Mouse (Mus musculus) embryonic fibroblast, embryonic 13.5 days (primary cell): ENCODE data around the gene Plcg1. TPM values are rescaled to one million over a fixed set of nuclear protein-coding genes. Genes with fewer than 3 reads are reported as not detected.

Source experiments
- H3K27ac ChIP-seq: 2 replicates; pipeline ENCODE4 v1.5.1; 2012; ENCODE audit warnings: low read length, control low read depth, inconsistent platforms; ENCODE audit not compliant: insufficient read depth
- H3K4me1 ChIP-seq: 2 replicates; pipeline ENCODE4 v1.6.1; 2011; ENCODE audit warnings: low read length; ENCODE audit not compliant: control insufficient read depth, insufficient read depth
- H3K4me3 ChIP-seq: 2 replicates; pipeline ENCODE4 v1.5.1; 2011; ENCODE audit warnings: mild to moderate bottlenecking, control low read depth, low read length; ENCODE audit not compliant: insufficient read depth
- CTCF ChIP-seq: IDR thresholded peaks from 2 replicates; pipeline ENCODE4 v1.5.1; 2011; ENCODE audit warnings: mild to moderate bottlenecking, control low read depth, low read length, moderate library complexity, borderline replicate concordance; ENCODE audit not compliant: insufficient read depth
- POLR2A ChIP-seq: IDR thresholded peaks from 2 replicates; pipeline ENCODE4 v1.6.1; 2011; ENCODE audit warnings: low read depth, mild to moderate bottlenecking, control low read depth, low read length, moderate library complexity
- polyA plus RNA-seq: library from polyadenylated mRNA; stranded (reverse); fragments of >200 nt; gene quantifications from 2 replicates; pipeline ENCODE4 v1.2.4, GENCODE M21; 2011; ENCODE audit warnings: low read depth; ENCODE audit not compliant: missing spikeins, insufficient read length

Plcg1 gene
- polyA plus RNA-seq, 1 experiment: 59.7 TPM

GRCm38 (mm10) chr2:160768097-160768695 is 37.1 kb downstream of the Plcg1 start:
- TF ChIP-seq POLR2A (no peak), CTCF (no peak)
- H3K27ac ChIP-seq: no peak overlapping the region

GRCm38 (mm10) chr2:160768997-160769396 is 37.9 kb downstream of the Plcg1 start:
- no peaks in the 10 kb centered on the region for H3K4me1 ChIP-seq
- H3K4me3 ChIP-seq: no peak overlapping the region
- no peak overlapping the region for H3K27ac ChIP-seq
- TF ChIP-seq CTCF: no peak
- TF ChIP-seq POLR2A: no peak

More at GRCm38 (mm10) chr2:160768097-160768695, 37.1 kb downstream of the Plcg1 start:
- H3K4me3 ChIP-seq: no peak overlapping the region
- no peaks in the 10 kb centered on the region for H3K4me1 ChIP-seq

- no peak overlapping the region for H3K27ac ChIP-seq
- H3K4me3 ChIP-seq: no peak overlapping the region
- TF ChIP-seq CTCF: no peak
- TF ChIP-seq POLR2A: no peak
- no peaks in the 10 kb centered on the region for H3K4me1 ChIP-seq
Observed at GRCm38 (mm10) chr2:160770409-160770808, 39.3 kb downstream of the Plcg1 start.

GRCm38 (mm10) chr2:160770871-160771270 is 39.8 kb downstream of the Plcg1 start:
- H3K4me3 ChIP-seq: no peak overlapping the region
- H3K27ac ChIP-seq: no peak overlapping the region
- H3K4me1 ChIP-seq: no peaks in the 10 kb centered on the region
- TF ChIP-seq POLR2A (no peak), CTCF (no peak)

GRCm38 (mm10) chr2:160771325-160772276 is 40.5 kb downstream of the Plcg1 start:
- no peaks in the 10 kb centered on the region for H3K4me1 ChIP-seq
- H3K4me3 ChIP-seq: no peak overlapping the region
- TF ChIP-seq CTCF (no peak), POLR2A (no peak)
- no peak overlapping the region for H3K27ac ChIP-seq

- Histone ChIP-seq H3K4me3 (no peak overlapping the region), H3K27ac (no peak overlapping the region)
- no peak for TF ChIP-seq CTCF
- TF ChIP-seq POLR2A: no peak
Observed at GRCm38 (mm10) chr2:160778034-160778433, 46.9 kb downstream of the Plcg1 start.

GRCm38 (mm10) chr2:160780154-160780833 is 49.2 kb downstream of the Plcg1 start:
- no peaks in the 10 kb centered on the region for H3K4me1 ChIP-seq
- no peak overlapping the region for H3K4me3 ChIP-seq
- TF ChIP-seq CTCF: no peak
- no peak for TF ChIP-seq POLR2A

More at GRCm38 (mm10) chr2:160778034-160778433, 46.9 kb downstream of the Plcg1 start:
- no peaks in the 10 kb centered on the region for H3K4me1 ChIP-seq

GRCm38 (mm10) chr2:160780834-160781219 is 49.7 kb downstream of the Plcg1 start:
- TF ChIP-seq POLR2A: no peak
- TF ChIP-seq CTCF: no peak
- Histone ChIP-seq H3K4me3 (no peak overlapping the region), H3K4me1 (no peaks in the 10 kb centered on the region), H3K27ac (no peak overlapping the region)

More at GRCm38 (mm10) chr2:160780154-160780833, 49.2 kb downstream of the Plcg1 start:
- no peak overlapping the region for H3K27ac ChIP-seq

- TF ChIP-seq CTCF (no peak), POLR2A (no peak)
- Histone ChIP-seq H3K4me1 (no peaks in the 10 kb centered on the region), H3K4me3 (no peak overlapping the region), H3K27ac (no peak overlapping the region)
Observed at GRCm38 (mm10) chr2:160786333-160786732, 55.2 kb downstream of the Plcg1 start.
